Comparison of ENCODE assay signal across 20 mouse cellular contexts in genomic region chr6:136235473-136235872, GRCm38 (mm10).
A peak's percentile ranks its signal among the peaks of the same experiment; 100 is the strongest.
DNase-seq lines count a peak whose midpoint lies in the region.
"Had no signal": no experiment of that assay in that cellular context is flagged by ENCODE, and none has a peak within 500 bp of the region (broad histone marks: within the 10 kb centered on the region; RNA-seq: fewer than 3 reads in every experiment).

No protein-coding gene starts in this region.

- intact Hi-C loops in left cerebral cortex, postnatal 25 days (cut with DNase I): loop anchor here (5.0 kb wide), 1 partner anchor 117 kb away; no protein-coding TSS in a partner anchor

- peak; percentile 12 for DNase-seq in layer of hippocampus, adult 11-12 months (ENCODE audit: low spot score)
- no peak for DNase-seq in layer of hippocampus, adult 9-10 months (ENCODE audit: low spot score)
- peak; percentile 63 for DNase-seq in right cerebral cortex, adult 18-20 months
- DNase-seq in right cerebral cortex, postnatal 4 days: no peak
- peak; percentile 47 to 81 for DNase-seq in left cerebral cortex, postnatal 25 days (ENCODE audit: low spot score in 2 of 2)
- DNase-seq in telencephalon, adult 2 months (ENCODE audit: low read depth, low spot score): peak; percentile 74
- no peak for DNase-seq in adrenal gland, postnatal 10 days
- DNase-seq in ovary, postnatal 14 days (ENCODE audit: low spot score): no peak
- DNase-seq: adrenal gland, postnatal 36 days; cerebellum, adult 2 months; cerebellum, postnatal 25 days; gastrocnemius, adult 2 months; gastrocnemius, postnatal 36 days; heart, adult 2 months; heart, postnatal 10 days; kidney, adult 18-20 months; kidney, postnatal 36 days; liver, embryonic 13.5 days; lung, adult 18-20 months; lung, postnatal 4 days had no signal

Comparison
In these comparisons a context has a peak if more than half of its experiments do, and no peak if none do; other contexts are left out.
1. DNase-seq: peak in layer of hippocampus, adult 11-12 months (single experiment), right cerebral cortex, adult 18-20 months (single experiment), left cerebral cortex, postnatal 25 days (2 of 2) and telencephalon, adult 2 months (single experiment); none in layer of hippocampus, adult 9-10 months (single experiment), right cerebral cortex, postnatal 4 days (single experiment), adrenal gland, postnatal 10 days (single experiment) and ovary, postnatal 14 days (single experiment).